11 mouse cellular contexts compared by ENCODE assay signal in genomic region chr1:32463103-32463516, GRCm38 (mm10).
DNase-seq lines count a peak whose midpoint lies in the region; ATAC-seq and TF ChIP-seq lines count a peak whose summit lies in the region.
"Had no signal": no experiment of that assay in that cellular context is flagged by ENCODE, and none has a peak within 500 bp of the region (broad histone marks: within the 10 kb centered on the region; RNA-seq: fewer than 3 reads in every experiment).

No protein-coding gene starts in this region.

- 0 out of 2 replicates have a peak, but pooled peaks cover 5% of the 10 kb centered on the region for H3K36me3 ChIP-seq in midbrain, postnatal 0 days (ENCODE audit: insufficient read depth, low read length)
- no peaks in the 10 kb centered on the region for H3K36me3 ChIP-seq in midbrain, embryonic 15.5 days (replicated peaks)
- no peaks in the 10 kb centered on the region for H3K36me3 ChIP-seq in intestine, embryonic 16.5 days (ENCODE audit: control insufficient read depth, insufficient read depth, low read length)
- no peaks in the 10 kb centered on the region for H3K36me3 ChIP-seq in stomach, postnatal 0 days (ENCODE audit: control insufficient read depth, insufficient read depth, low read length)
- H3K36me3 ChIP-seq: heart, embryonic 15.5 days; liver, embryonic 15.5 days had no signal

- peak; percentile 74 for DNase-seq in midbrain, postnatal 0 days (ENCODE audit: low spot score)
- DNase-seq in cerebellum, adult 9-11 months = peak; percentile 63
- peak; percentile 52 to 61 for DNase-seq in left cerebral cortex, adult 18-20 months (ENCODE audit: low spot score in 2 of 2)
- DNase-seq in right cerebral cortex, postnatal 25 days = peak; percentile 42
- DNase-seq in stomach, postnatal 0 days (ENCODE audit: low spot score) = no peak
- DNase-seq in kidney, postnatal 4 days = no peak
- DNase-seq: kidney, adult 18-20 months had no signal

- H3K9me3 ChIP-seq in midbrain, postnatal 0 days (ENCODE audit: low read length) = no peaks in the 10 kb centered on the region
- no peaks in the 10 kb centered on the region for H3K9me3 ChIP-seq in midbrain, embryonic 15.5 days
- H3K9me3 ChIP-seq in intestine, embryonic 16.5 days (ENCODE audit: control insufficient read depth, low read length) = no peaks in the 10 kb centered on the region
- H3K9me3 ChIP-seq in stomach, postnatal 0 days (ENCODE audit: control insufficient read depth, low read length) = no peaks in the 10 kb centered on the region
- H3K9me3 ChIP-seq: heart, embryonic 15.5 days; liver, embryonic 15.5 days had no signal

- H3K4me2 ChIP-seq in midbrain, postnatal 0 days (ENCODE audit: low read depth, low read length, poor library complexity, severe bottlenecking) = no peak overlapping the region
- H3K4me2 ChIP-seq in midbrain, embryonic 15.5 days = no peak overlapping the region
- H3K4me2 ChIP-seq in intestine, embryonic 16.5 days (ENCODE audit: low read depth, low read length) = no peak overlapping the region
- H3K4me2 ChIP-seq in stomach, postnatal 0 days (replicated peaks; ENCODE audit: low read depth) = no peak overlapping the region
- H3K4me2 ChIP-seq: heart, embryonic 15.5 days; liver, embryonic 15.5 days had no signal

- no peak for TF ChIP-seq CTCF in midbrain, postnatal 0 days (IDR thresholded peaks at IDR 0.05)
- TF ChIP-seq CTCF in stomach, postnatal 0 days (IDR thresholded peaks at IDR 0.05; ENCODE audit: low read depth) = no peak

- H3K4me3 ChIP-seq in midbrain, postnatal 0 days (ENCODE audit: low read depth, low read length) = no peak overlapping the region
- no peak overlapping the region for H3K4me3 ChIP-seq in midbrain, embryonic 15.5 days
- no peak overlapping the region for H3K4me3 ChIP-seq in intestine, embryonic 16.5 days (ENCODE audit: low read length)
- H3K4me3 ChIP-seq in stomach, postnatal 0 days (ENCODE audit: low read depth, low read length) = no peak overlapping the region
- H3K4me3 ChIP-seq: heart, embryonic 15.5 days; liver, embryonic 15.5 days had no signal

- H3K27ac ChIP-seq in midbrain, postnatal 0 days (ENCODE audit: low read depth, low read length) = no peak overlapping the region
- H3K27ac ChIP-seq in midbrain, embryonic 15.5 days = no peak overlapping the region
- no peak overlapping the region for H3K27ac ChIP-seq in intestine, embryonic 16.5 days (ENCODE audit: low read length)
- H3K27ac ChIP-seq in stomach, postnatal 0 days (replicated peaks) = no peak overlapping the region
- H3K27ac ChIP-seq: heart, embryonic 15.5 days; liver, embryonic 15.5 days had no signal

- no peak overlapping the region for H3K9ac ChIP-seq in midbrain, postnatal 0 days (replicated peaks; ENCODE audit: low read length, poor library complexity, severe bottlenecking)
- H3K9ac ChIP-seq in midbrain, embryonic 15.5 days = no peak overlapping the region
- H3K9ac ChIP-seq in intestine, embryonic 16.5 days (ENCODE audit: low read depth, low read length) = no peak overlapping the region
- no peak overlapping the region for H3K9ac ChIP-seq in stomach, postnatal 0 days (ENCODE audit: low read length)
- H3K9ac ChIP-seq: heart, embryonic 15.5 days; liver, embryonic 15.5 days had no signal

- WGBS in midbrain, postnatal 0 days = 77% methylated on average over 6 of the region's 6 CpGs
- 79% methylated on average over 6 of the region's 6 CpGs for WGBS in midbrain, embryonic 15.5 days
- 61% methylated on average over 6 of the region's 6 CpGs for WGBS in intestine, embryonic 16.5 days
- WGBS in stomach, postnatal 0 days = 65% methylated on average over 6 of the region's 6 CpGs

- H3K4me1 ChIP-seq in midbrain, postnatal 0 days (ENCODE audit: insufficient read depth, low read length) = no peaks in the 10 kb centered on the region
- no peaks in the 10 kb centered on the region for H3K4me1 ChIP-seq in midbrain, embryonic 15.5 days
- H3K4me1 ChIP-seq in intestine, embryonic 16.5 days (ENCODE audit: control insufficient read depth, insufficient read depth, low read length) = no peaks in the 10 kb centered on the region
- no peaks in the 10 kb centered on the region for H3K4me1 ChIP-seq in stomach, postnatal 0 days (replicated peaks; ENCODE audit: control insufficient read depth, insufficient read depth)
- H3K4me1 ChIP-seq: heart, embryonic 15.5 days; liver, embryonic 15.5 days had no signal

- ATAC-seq in midbrain, postnatal 0 days (ENCODE audit: low FRiP score) = no peak
- ATAC-seq in midbrain, embryonic 15.5 days (replicated peaks) = no peak
- no peak for ATAC-seq in intestine, embryonic 16.5 days
- ATAC-seq in stomach, postnatal 0 days (ENCODE audit: low FRiP score, low TSS enrichment) = no peak

- TF ChIP-seq EP300 in stomach, postnatal 0 days (optimal IDR thresholded peaks at IDR 0.05) = no peak

- H3K27me3 ChIP-seq in midbrain, postnatal 0 days (ENCODE audit: insufficient read depth, low read length) = no peaks in the 10 kb centered on the region
- no peaks in the 10 kb centered on the region for H3K27me3 ChIP-seq in midbrain, embryonic 15.5 days (replicated peaks)
- H3K27me3 ChIP-seq in intestine, embryonic 16.5 days (replicated peaks; ENCODE audit: control insufficient read depth, insufficient read depth, low read length) = no peaks in the 10 kb centered on the region
- no peaks in the 10 kb centered on the region for H3K27me3 ChIP-seq in stomach, postnatal 0 days (ENCODE audit: control insufficient read depth, insufficient read depth, low read length)
- H3K27me3 ChIP-seq: heart, embryonic 15.5 days; liver, embryonic 15.5 days had no signal

Comparison
In these comparisons a context has a peak if more than half of its experiments do, and no peak if none do; other contexts are left out.
1. DNase-seq: peak in midbrain, postnatal 0 days (single experiment), cerebellum, adult 9-11 months (single experiment), left cerebral cortex, adult 18-20 months (2 of 2) and right cerebral cortex, postnatal 25 days (single experiment); none in stomach, postnatal 0 days (single experiment) and kidney, postnatal 4 days (0 of 2).